14 mouse cellular contexts compared by ENCODE assay signal in the genomic region with DNA sequence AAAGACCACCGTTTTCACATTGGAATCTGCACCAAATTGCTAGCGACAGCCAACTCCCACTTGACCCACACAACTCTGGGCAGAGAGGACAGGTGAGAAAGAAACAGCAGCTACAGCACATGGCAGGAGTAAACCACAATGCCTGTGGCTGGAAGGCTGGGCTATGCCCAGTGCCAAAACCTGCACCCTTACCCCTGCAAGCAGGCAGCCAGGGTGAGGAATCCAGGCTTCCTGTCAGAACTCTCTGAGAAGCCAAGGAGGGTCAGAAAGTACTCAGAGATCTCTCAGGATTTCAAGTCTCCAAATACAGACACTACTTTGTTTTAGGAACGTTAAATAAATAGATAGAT.
A peak's percentile ranks its signal among the peaks of the same experiment; 100 is the strongest.
DNase-seq lines count a peak whose midpoint lies in the region; ATAC-seq and TF ChIP-seq lines count a peak whose summit lies in the region.
"Had no signal": no experiment of that assay in that cellular context is flagged by ENCODE, and none has a peak within 500 bp of the region (broad histone marks: within the 10 kb centered on the region; RNA-seq: fewer than 3 reads in every experiment).

No protein-coding gene starts in this region.

- H3K4me3 ChIP-seq in kidney, embryonic 16.5 days (ENCODE audit: low read length), result no peak overlapping the region
- no peak overlapping the region for H3K4me3 ChIP-seq in kidney, embryonic 14.5 days (ENCODE audit: low read length)
- H3K4me3 ChIP-seq in E14TG2a.4 (replicated peaks; ENCODE audit: low read length), result peak overlapping the region; percentile 82
- peak overlapping the region; percentile 13; the same call in 1 of the 2 replicates for H3K4me3 ChIP-seq in embryonic fibroblast, embryonic 13.5 days (ENCODE audit: insufficient read depth, low read length)
- H3K4me3 ChIP-seq: kidney, embryonic 15.5 days; limb, embryonic 15.5 days; midbrain, embryonic 15.5 days had no signal

- no peaks in the 10 kb centered on the region for H3K9me3 ChIP-seq in kidney, embryonic 16.5 days (ENCODE audit: low read length)
- no peaks in the 10 kb centered on the region for H3K9me3 ChIP-seq in kidney, embryonic 14.5 days (ENCODE audit: control insufficient read depth, low read length)
- no peaks in the 10 kb centered on the region for H3K9me3 ChIP-seq in E14TG2a.4 (ENCODE audit: low read length)
- H3K9me3 ChIP-seq: kidney, embryonic 15.5 days; limb, embryonic 15.5 days; midbrain, embryonic 15.5 days had no signal

- H3K4me1 ChIP-seq in kidney, embryonic 16.5 days (ENCODE audit: insufficient read depth, low read length), result peaks cover 25% of the 10 kb centered on the region
- H3K4me1 ChIP-seq in kidney, embryonic 14.5 days (ENCODE audit: control insufficient read depth, insufficient read depth, low read length), result peaks cover 19% of the 10 kb centered on the region
- peaks cover 65% of the 10 kb centered on the region for H3K4me1 ChIP-seq in E14TG2a.4 (replicated peaks; ENCODE audit: low read depth, low read length)
- peaks cover 6% of the 10 kb centered on the region; the same call in 1 of the 2 replicates for H3K4me1 ChIP-seq in embryonic fibroblast, embryonic 13.5 days (ENCODE audit: control insufficient read depth, insufficient read depth, low read length)
- H3K4me1 ChIP-seq: midbrain, embryonic 15.5 days had no signal

- H3K4me2 ChIP-seq in kidney, embryonic 16.5 days (replicated peaks; ENCODE audit: low read depth, low read length), result no peak overlapping the region
- no peak overlapping the region for H3K4me2 ChIP-seq in kidney, embryonic 14.5 days (replicated peaks; ENCODE audit: low read depth, low read length)
- H3K4me2 ChIP-seq: kidney, embryonic 15.5 days; limb, embryonic 15.5 days; midbrain, embryonic 15.5 days had no signal

- TF ChIP-seq POLR2A in embryonic fibroblast, embryonic 13.5 days (IDR thresholded peaks at IDR 0.05; ENCODE audit: low read depth, low read length), result no peak

- no peak for TF ChIP-seq CTCF in E14TG2a.4 (conservative IDR thresholded peaks at IDR 0.05; ENCODE audit: low read length)
- TF ChIP-seq CTCF in embryonic fibroblast, embryonic 13.5 days (IDR thresholded peaks at IDR 0.05; ENCODE audit: borderline replicate concordance, insufficient read depth, low read length), result no peak

- ATAC-seq in frontal cortex, adult (ENCODE audit: low TSS enrichment), result peak; percentile 4; the same call in 1 of the 2 replicates
- no peak for ATAC-seq in kidney, embryonic 16.5 days (ENCODE audit: low FRiP score, low TSS enrichment)
- ATAC-seq in kidney, embryonic 14.5 days (ENCODE audit: low FRiP score, low TSS enrichment), result no peak
- ATAC-seq: inflammation-experienced regulatory T-cells, adult 6 months; midbrain, embryonic 15.5 days had no signal

- no peaks in the 10 kb centered on the region for H3K27me3 ChIP-seq in kidney, embryonic 16.5 days (ENCODE audit: insufficient read depth, low read length)
- H3K27me3 ChIP-seq in kidney, embryonic 14.5 days (ENCODE audit: control insufficient read depth, insufficient read depth, low read length), result no peaks in the 10 kb centered on the region
- H3K27me3 ChIP-seq in E14TG2a.4 (ENCODE audit: insufficient read depth, low read length), result no peaks in the 10 kb centered on the region
- H3K27me3 ChIP-seq: kidney, embryonic 15.5 days; limb, embryonic 15.5 days; midbrain, embryonic 15.5 days had no signal

- WGBS in kidney, embryonic 16.5 days, result 79% methylated on average over 3 of the region's 3 CpGs
- 84% methylated on average over 3 of the region's 3 CpGs for WGBS in kidney, embryonic 14.5 days

- no peaks in the 10 kb centered on the region for H3K36me3 ChIP-seq in kidney, embryonic 16.5 days (ENCODE audit: insufficient read depth, low read length)
- H3K36me3 ChIP-seq in kidney, embryonic 14.5 days (ENCODE audit: control insufficient read depth, insufficient read depth, low read length), result no peaks in the 10 kb centered on the region
- H3K36me3 ChIP-seq in E14TG2a.4 (ENCODE audit: insufficient read depth, low read length), result peaks cover 77% of the 10 kb centered on the region
- H3K36me3 ChIP-seq: limb, embryonic 15.5 days; midbrain, embryonic 15.5 days had no signal

- peak overlapping the region; percentile 51; the same call in 1 of the 2 replicates for H3K27ac ChIP-seq in kidney, embryonic 16.5 days (ENCODE audit: low read length)
- H3K27ac ChIP-seq in kidney, embryonic 14.5 days (ENCODE audit: low read depth, low read length), result no peak overlapping the region
- H3K27ac ChIP-seq in embryonic fibroblast, embryonic 13.5 days (ENCODE audit: insufficient read depth, low read length), result peak overlapping the region; percentile 75
- H3K27ac ChIP-seq: kidney, embryonic 15.5 days; limb, embryonic 15.5 days; midbrain, embryonic 15.5 days had no signal

- 0 out of 2 replicates have a peak overlapping the region, but pooled peaks have one; percentile 20 for H3K9ac ChIP-seq in kidney, embryonic 16.5 days (replicated peaks; ENCODE audit: low read length)
- no peak overlapping the region for H3K9ac ChIP-seq in kidney, embryonic 14.5 days (ENCODE audit: low read depth, low read length)
- H3K9ac ChIP-seq: kidney, embryonic 15.5 days; limb, embryonic 15.5 days; midbrain, embryonic 15.5 days had no signal

- no peak for DNase-seq in frontal cortex, postnatal 25 days (ENCODE audit: low spot score in 2 of 2)
- no peak for DNase-seq in spleen, adult 12 weeks (ENCODE audit: low spot score)
- no peak for DNase-seq in ovary, postnatal 10 days (ENCODE audit: low spot score)
- DNase-seq: cerebellum, postnatal 14 days; layer of hippocampus, adult 9-11 months had no signal

Comparison
In these comparisons a context has a peak if more than half of its experiments do, and no peak if none do; other contexts are left out.
1. H3K4me3 ChIP-seq: peak in E14TG2a.4 (single experiment) and embryonic fibroblast, embryonic 13.5 days (single experiment); none in kidney, embryonic 16.5 days (single experiment) and kidney, embryonic 14.5 days (single experiment).